ENCODE assay signal across 8 mouse cellular contexts in the genomic region with DNA sequence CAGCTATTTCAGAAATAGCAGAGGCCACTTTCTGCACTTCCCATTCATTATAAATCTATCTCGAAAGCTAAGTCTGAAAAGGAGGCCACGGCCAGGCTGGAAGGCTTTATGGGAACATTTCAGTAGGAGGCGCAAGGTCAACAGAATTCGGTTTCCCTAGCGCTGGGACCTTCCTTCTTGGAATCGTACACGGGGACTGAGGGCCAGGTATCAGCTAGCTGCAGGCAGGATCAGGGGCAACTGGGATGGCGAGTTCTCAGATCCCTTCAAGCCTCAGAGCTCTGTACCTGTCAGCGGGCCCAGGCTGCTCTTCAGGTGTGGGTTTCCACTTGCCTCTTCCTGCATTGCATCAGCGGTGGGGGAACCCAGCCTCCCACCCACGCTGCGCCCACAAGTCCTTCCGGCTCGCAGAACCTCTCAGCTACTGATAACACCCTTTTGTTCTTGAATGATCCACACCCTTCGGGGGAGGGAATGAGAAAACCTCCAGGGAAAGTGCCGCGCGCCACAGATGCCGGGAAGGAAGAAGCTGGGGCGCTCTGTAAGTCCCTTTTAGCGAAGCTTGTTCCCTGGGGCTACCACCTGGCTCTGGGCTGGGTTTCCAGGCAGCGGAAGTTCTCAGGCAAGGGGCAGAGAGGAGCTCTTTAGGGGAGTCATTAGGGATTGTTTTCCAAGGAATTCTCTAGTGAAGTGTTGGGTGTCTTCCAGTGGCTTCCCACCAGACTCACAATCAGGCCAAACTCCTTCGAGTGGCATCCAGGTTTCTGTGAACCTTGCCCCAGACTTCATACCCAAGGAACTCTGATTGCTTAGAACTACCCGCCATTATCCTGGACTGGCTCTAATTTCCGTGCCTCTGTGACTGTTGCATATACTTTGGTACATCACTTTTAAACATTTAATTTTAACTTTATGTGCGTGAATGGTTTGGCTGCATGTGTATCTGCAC. TPM values are rescaled to one million over a fixed set of nuclear protein-coding genes. Genes with fewer than 3 reads are reported as not detected.
A peak's percentile ranks its signal among the peaks of the same experiment; 100 is the strongest.
DNase-seq lines count a peak whose midpoint lies in the region; ATAC-seq and TF ChIP-seq lines count a peak whose summit lies in the region.

A gene (plus strand): TSS at position 455 of the 949 bp plus-strand sequence.

- no peaks in the 10 kb centered on the region for H3K9me3 ChIP-seq in forebrain, embryonic 14.5 days (replicated peaks; ENCODE audit: control insufficient read depth, low read length)
- no peaks in the 10 kb centered on the region for H3K9me3 ChIP-seq in lung, postnatal 0 days (ENCODE audit: low read length)

- H3K36me3 ChIP-seq in forebrain, embryonic 14.5 days (ENCODE audit: control insufficient read depth, insufficient read depth, low read length), result no peaks in the 10 kb centered on the region
- H3K36me3 ChIP-seq in lung, postnatal 0 days (ENCODE audit: insufficient read depth, low read length), result no peaks in the 10 kb centered on the region

- DNase-seq in MN1 (ENCODE audit: low spot score), result peak; percentile 76
- DNase-seq in cerebellum, adult 11 months, result peak; percentile 41
- peak; percentile 43 for DNase-seq in forebrain, embryonic 14.5 days (ENCODE audit: low spot score)
- DNase-seq in heart, postnatal 36 days, result peak; percentile 42 to 56
- DNase-seq in layer of hippocampus, adult 9-11 months, result peak; percentile 23
- peak; percentile 84 for DNase-seq in lung, postnatal 0 days (ENCODE audit: low spot score)
- DNase-seq in ovary, postnatal 36 days (ENCODE audit: low spot score), result peak; percentile 53
- peak; percentile 81 for DNase-seq in thymus, postnatal 4 days

- no peak within 1 kb of the TSS for H3K27ac ChIP-seq in forebrain, embryonic 14.5 days (ENCODE audit: low read depth, low read length)
- H3K27ac ChIP-seq in lung, postnatal 0 days (ENCODE audit: low read length), result peak within 1 kb of the TSS; percentile 68

- H3K4me1 ChIP-seq in forebrain, embryonic 14.5 days (ENCODE audit: control insufficient read depth, insufficient read depth, low read length), result 0 out of 2 replicates have a peak, but pooled peaks cover 2% of the 10 kb centered on the region
- H3K4me1 ChIP-seq in lung, postnatal 0 days (ENCODE audit: insufficient read depth, low read depth, low read length), result 0 out of 2 replicates have a peak, but pooled peaks cover 3% of the 10 kb centered on the region

- ATAC-seq in forebrain, embryonic 14.5 days, result no peak
- peak; percentile 84 for ATAC-seq in lung, postnatal 0 days

- TF ChIP-seq EP300 in lung, postnatal 0 days (IDR thresholded peaks at IDR 0.05), result no peak

- peak within 1 kb of the TSS; percentile 52 for H3K4me2 ChIP-seq in forebrain, embryonic 14.5 days (ENCODE audit: low read length)
- H3K4me2 ChIP-seq in lung, postnatal 0 days (replicated peaks; ENCODE audit: low read depth, low read length), result peak within 1 kb of the TSS; percentile 58

- H3K9ac ChIP-seq in forebrain, embryonic 14.5 days (ENCODE audit: low read length), result peak within 1 kb of the TSS; percentile 45
- H3K9ac ChIP-seq in lung, postnatal 0 days (replicated peaks; ENCODE audit: low read depth), result peak within 1 kb of the TSS; percentile 3; the same call in 1 of the 2 replicates

- peak; percentile 60 for TF ChIP-seq CTCF in lung, postnatal 0 days (IDR thresholded peaks at IDR 0.05)

- 7% methylated on average over 26 of the region's 26 CpGs for WGBS in forebrain, embryonic 14.5 days
- 8% methylated on average over 26 of the region's 26 CpGs for WGBS in lung, postnatal 0 days

- no peaks in the 10 kb centered on the region for H3K27me3 ChIP-seq in forebrain, embryonic 14.5 days (replicated peaks; ENCODE audit: control insufficient read depth, insufficient read depth, low read length)
- H3K27me3 ChIP-seq in lung, postnatal 0 days (replicated peaks; ENCODE audit: insufficient read depth, low read length), result no peaks in the 10 kb centered on the region

- H3K4me3 ChIP-seq in forebrain, embryonic 14.5 days (ENCODE audit: low read depth, low read length), result peak within 1 kb of the TSS; percentile 20
- H3K4me3 ChIP-seq in lung, postnatal 0 days (ENCODE audit: low read depth, low read length), result peak within 1 kb of the TSS; percentile 22

- intact Hi-C loops in heart, postnatal 36 days (cut with DNase I), result loop anchor here (2.0 kb wide), 2 partner anchors 26 to 34 kb away; no protein-coding TSS in a partner anchor

RNA-seq across cellular contexts. Expression of the gene that starts here (rescaled TPM):
- polyA plus RNA-seq in forebrain, embryonic 14.5 days (2014; fragmentation: Nextera tagmentation; extraction: Ambion mirVana), result 202 and 241 TPM in 2 replicates
- 100 to 1,000 TPM; 314 to 335 TPM for total RNA-seq in heart, postnatal 36 days (2021)
- 307 and 313 TPM in 2 replicates for polyA plus RNA-seq in lung, postnatal 0 days (2015; fragmentation: Nextera tagmentation; extraction: Ambion mirVana)

Comparison
In these comparisons a context has a peak if more than half of its experiments do, and no peak if none do; other contexts are left out.
1. DNase-seq: peak in every context shown above with its lines; median percentile 84 in lung, postnatal 0 days; 81 in thymus, postnatal 4 days; 76 in MN1; 53 in ovary, postnatal 36 days; 49 in heart, postnatal 36 days; 43 in forebrain, embryonic 14.5 days; 41 in cerebellum, adult 11 months; 23 in layer of hippocampus, adult 9-11 months.